10 mouse cellular contexts compared by ENCODE assay signal in the genomic region with DNA sequence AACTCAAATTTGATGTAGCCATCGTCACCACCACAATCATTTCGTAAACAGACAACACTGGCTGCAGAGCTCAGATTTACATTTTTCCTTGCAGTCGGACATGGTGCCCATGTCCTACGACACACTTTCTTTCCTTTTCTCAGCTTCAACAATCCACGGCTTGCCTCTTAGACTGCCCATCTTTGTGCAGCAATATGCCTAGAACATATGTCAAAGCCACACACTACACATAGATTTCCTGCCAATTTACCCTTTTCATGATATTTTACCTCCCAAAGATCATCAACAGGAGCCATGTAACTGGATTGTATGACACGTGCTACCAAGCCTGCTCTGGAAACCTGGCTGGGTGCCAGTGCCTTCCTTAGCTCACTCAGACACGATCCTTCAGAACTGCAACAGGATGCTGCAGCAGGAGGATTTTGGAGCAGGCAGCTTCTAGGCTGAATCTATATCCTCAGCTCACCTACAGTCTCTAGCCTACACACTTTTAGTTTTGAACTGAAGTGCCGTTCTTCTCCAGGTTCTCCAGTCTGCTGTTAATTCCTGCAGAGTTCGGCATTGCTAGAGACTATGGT. TPM values are rescaled to one million over a fixed set of nuclear protein-coding genes. Genes with fewer than 3 reads are reported as not detected.
A peak's percentile ranks its signal among the peaks of the same experiment; 100 is the strongest.
DNase-seq lines count a peak whose midpoint lies in the region; ATAC-seq and TF ChIP-seq lines count a peak whose summit lies in the region.
"Had no signal": no experiment of that assay in that cellular context is flagged by ENCODE, and none has a peak within 500 bp of the region (broad histone marks: within the 10 kb centered on the region; RNA-seq: fewer than 3 reads in every experiment).

No protein-coding gene starts in this region.

- no peak overlapping the region for H3K27ac ChIP-seq in forebrain, embryonic 13.5 days
- no peak overlapping the region for H3K27ac ChIP-seq in forebrain, embryonic 11.5 days (ENCODE audit: low read depth, low read length)
- H3K27ac ChIP-seq in lung, embryonic 14.5 days (ENCODE audit: low read depth), result no peak overlapping the region
- H3K27ac ChIP-seq: neural tube, embryonic 12.5 days had no signal

- H3K9ac ChIP-seq in forebrain, embryonic 13.5 days, result no peak overlapping the region
- no peak overlapping the region for H3K9ac ChIP-seq in forebrain, embryonic 11.5 days (ENCODE audit: low read length)
- H3K9ac ChIP-seq in lung, embryonic 14.5 days, result no peak overlapping the region
- H3K9ac ChIP-seq: neural tube, embryonic 12.5 days had no signal

- H3K4me2 ChIP-seq in forebrain, embryonic 13.5 days, result no peak overlapping the region
- H3K4me2 ChIP-seq in forebrain, embryonic 11.5 days (ENCODE audit: low read depth, low read length, severe bottlenecking), result no peak overlapping the region
- H3K4me2 ChIP-seq in lung, embryonic 14.5 days, result peak overlapping the region; percentile 29; the same call in 1 of the 2 replicates
- H3K4me2 ChIP-seq: neural tube, embryonic 12.5 days had no signal

- H3K27me3 ChIP-seq in forebrain, embryonic 13.5 days, result no peaks in the 10 kb centered on the region
- no peaks in the 10 kb centered on the region for H3K27me3 ChIP-seq in forebrain, embryonic 11.5 days (ENCODE audit: control insufficient read depth, insufficient read depth, low read length)
- no peaks in the 10 kb centered on the region for H3K27me3 ChIP-seq in lung, embryonic 14.5 days (ENCODE audit: insufficient read depth, low read length)
- H3K27me3 ChIP-seq: neural tube, embryonic 12.5 days had no signal

- 69% methylated on average over 9 of the region's 9 CpGs for WGBS in forebrain, embryonic 13.5 days
- WGBS in forebrain, embryonic 11.5 days, result 78% methylated on average over 9 of the region's 9 CpGs
- 47% methylated on average over 9 of the region's 9 CpGs for WGBS in lung, embryonic 14.5 days

- no peak for TF ChIP-seq CTCF in lung, embryonic 14.5 days (IDR thresholded peaks at IDR 0.05; ENCODE audit: low read depth)

- H3K4me1 ChIP-seq in forebrain, embryonic 13.5 days, result no peaks in the 10 kb centered on the region
- no peaks in the 10 kb centered on the region for H3K4me1 ChIP-seq in forebrain, embryonic 11.5 days (replicated peaks; ENCODE audit: control insufficient read depth, insufficient read depth, low read length)
- H3K4me1 ChIP-seq in lung, embryonic 14.5 days (ENCODE audit: insufficient read depth), result no peaks in the 10 kb centered on the region; the same call in 1 of the 2 replicates
- H3K4me1 ChIP-seq: neural tube, embryonic 12.5 days had no signal

- no peaks in the 10 kb centered on the region for H3K9me3 ChIP-seq in forebrain, embryonic 13.5 days (replicated peaks)
- H3K9me3 ChIP-seq in forebrain, embryonic 11.5 days (ENCODE audit: control insufficient read depth, low read length), result no peaks in the 10 kb centered on the region
- H3K9me3 ChIP-seq in lung, embryonic 14.5 days (ENCODE audit: low read depth, low read length), result no peaks in the 10 kb centered on the region
- H3K9me3 ChIP-seq: neural tube, embryonic 12.5 days had no signal

- no peaks in the 10 kb centered on the region for H3K36me3 ChIP-seq in forebrain, embryonic 13.5 days (ENCODE audit: poor library complexity, severe bottlenecking)
- H3K36me3 ChIP-seq in forebrain, embryonic 11.5 days (ENCODE audit: control insufficient read depth, insufficient read depth, low read length), result no peaks in the 10 kb centered on the region
- no peaks in the 10 kb centered on the region for H3K36me3 ChIP-seq in lung, embryonic 14.5 days (ENCODE audit: insufficient read depth)
- H3K36me3 ChIP-seq: neural tube, embryonic 12.5 days had no signal

- DNase-seq in forebrain, embryonic 11.5 days (ENCODE audit: low spot score), result no peak
- peak; percentile 74 for DNase-seq in lung, embryonic 14.5 days
- no peak for DNase-seq in lung, postnatal 25 days (ENCODE audit: low spot score)
- peak; percentile 38 to 45 for DNase-seq in cerebellum, postnatal 36 days
- DNase-seq in kidney, adult 11 months, result no peak

- peak; percentile 63; the same call in 1 of the 2 replicates for ATAC-seq in forebrain, embryonic 13.5 days
- ATAC-seq in forebrain, embryonic 11.5 days (replicated peaks; ENCODE audit: low FRiP score), result no peak
- ATAC-seq in lung, embryonic 14.5 days (ENCODE audit: insufficient read depth), result peak; percentile 60; the same call in 1 of the 2 replicates
- peak; percentile 24; the same call in 1 of the 2 replicates for ATAC-seq in megakaryocyte-erythroid progenitor cell, adult 5-6 weeks (replicated peaks; ENCODE audit: low FRiP score, low TSS enrichment, poor library complexity, severe bottlenecking)
- ATAC-seq in erythroblast, adult 5-6 weeks (replicated peaks; ENCODE audit: low FRiP score, poor library complexity, severe bottlenecking), result no peak

- no peak overlapping the region for H3K4me3 ChIP-seq in forebrain, embryonic 13.5 days
- no peak overlapping the region for H3K4me3 ChIP-seq in forebrain, embryonic 11.5 days (ENCODE audit: low read depth, low read length)
- H3K4me3 ChIP-seq in lung, embryonic 14.5 days (ENCODE audit: low read depth, low read length), result no peak overlapping the region
- H3K4me3 ChIP-seq: neural tube, embryonic 12.5 days had no signal

RNA-seq across cellular contexts. Expression of gene Ifngr1, which starts 13.3 kb away (rescaled TPM):
- 15.2 and 17.0 TPM in 2 replicates for polyA plus RNA-seq in forebrain, embryonic 13.5 days (2015; fragmentation: Nextera tagmentation; extraction: Ambion mirVana)
- 23.7 and 26.2 TPM in 2 replicates for polyA plus RNA-seq in forebrain, embryonic 11.5 days (2014; fragmentation: Nextera tagmentation; extraction: Ambion mirVana)
- 67.1 and 71.1 TPM in 2 replicates for polyA plus RNA-seq in lung, embryonic 14.5 days (2014; fragmentation: Nextera tagmentation; extraction: Ambion mirVana)
- total RNA-seq in megakaryocyte-erythroid progenitor cell, adult 5-6 weeks (2014; fragmentation: Nextera tagmentation), result 162 and 163 TPM in 2 replicates
- 197 and 256 TPM in 2 replicates for total RNA-seq in megakaryocyte-erythroid progenitor cell, adult 5-6 weeks (2017)
- 92.8 and 102 TPM in 2 replicates for total RNA-seq in erythroblast, adult 5-6 weeks (2015; ENCODE audit: low replicate concordance)
- 62.2 and 70.7 TPM in 2 replicates for total RNA-seq in erythroblast, adult 5-6 weeks (2017; ENCODE audit: low replicate concordance)

RNA-seq across cellular contexts. Expression of gene Il22ra2, which starts 43.3 kb away (rescaled TPM):
- not detected in 2 replicates for polyA plus RNA-seq in forebrain, embryonic 13.5 days (2015; fragmentation: Nextera tagmentation; extraction: Ambion mirVana)
- polyA plus RNA-seq in forebrain, embryonic 11.5 days (2014; fragmentation: Nextera tagmentation; extraction: Ambion mirVana), result not detected in 2 replicates
- not detected in 2 replicates for polyA plus RNA-seq in lung, embryonic 14.5 days (2014; fragmentation: Nextera tagmentation; extraction: Ambion mirVana)
- total RNA-seq in megakaryocyte-erythroid progenitor cell, adult 5-6 weeks (2014; fragmentation: Nextera tagmentation), result not detected in 2 replicates
- 0.11 TPM in 1 of 2 replicates, not detected in the other for total RNA-seq in megakaryocyte-erythroid progenitor cell, adult 5-6 weeks (2017)
- 3.5 TPM in 1 of 2 replicates, not detected in the other for total RNA-seq in erythroblast, adult 5-6 weeks (2015; ENCODE audit: low replicate concordance)
- total RNA-seq in erythroblast, adult 5-6 weeks (2017; ENCODE audit: low replicate concordance), result 0.28 and 1.4 TPM in 2 replicates
- total RNA-seq: layer of hippocampus, adult 18-20 months had no signal
- polyA plus RNA-seq: neural tube, embryonic 12.5 days had no signal

Comparison
In these comparisons a context has a peak if more than half of its experiments do, and no peak if none do; other contexts are left out.
1. ATAC-seq: peak in forebrain, embryonic 13.5 days (single experiment), lung, embryonic 14.5 days (single experiment) and megakaryocyte-erythroid progenitor cell, adult 5-6 weeks (single experiment); none in forebrain, embryonic 11.5 days (single experiment) and erythroblast, adult 5-6 weeks (single experiment).
2. DNase-seq: peak in lung, embryonic 14.5 days (single experiment) and cerebellum, postnatal 36 days (2 of 2); none in forebrain, embryonic 11.5 days (single experiment), lung, postnatal 25 days (single experiment) and kidney, adult 11 months (single experiment).